Mouse (Mus musculus) liver, embryonic 14.5 days (tissue): Measurements from ENCODE around the gene Slc38a8.

Source experiments
- CTCF ChIP-seq: IDR thresholded peaks from 2 replicates; pipeline ENCODE4 v1.5.1; 2016; ENCODE audit warnings: antibody characterized with exemption, low read depth, control low read depth
- EP300 ChIP-seq: IDR thresholded peaks from 2 replicates; pipeline ENCODE4 v1.6.1; 2016; ENCODE audit warnings: antibody characterized with exemption, low read depth

GRCm38 (mm10) chr8:119531973-119532372 lies 30.5 kb upstream of the Slc38a8 start:
- TF ChIP-seq CTCF: no peak
- no peak for TF ChIP-seq EP300
